Mouse (Mus musculus): ENCODE results near the gene Cbx2. TPM values are rescaled to one million over a fixed set of nuclear protein-coding genes. Genes with fewer than 3 reads are reported as not detected.

Cbx2 gene
- total RNA-seq, 2 experiments from 2014 or later, result 2.6 to 2.7 TPM

DNA sequence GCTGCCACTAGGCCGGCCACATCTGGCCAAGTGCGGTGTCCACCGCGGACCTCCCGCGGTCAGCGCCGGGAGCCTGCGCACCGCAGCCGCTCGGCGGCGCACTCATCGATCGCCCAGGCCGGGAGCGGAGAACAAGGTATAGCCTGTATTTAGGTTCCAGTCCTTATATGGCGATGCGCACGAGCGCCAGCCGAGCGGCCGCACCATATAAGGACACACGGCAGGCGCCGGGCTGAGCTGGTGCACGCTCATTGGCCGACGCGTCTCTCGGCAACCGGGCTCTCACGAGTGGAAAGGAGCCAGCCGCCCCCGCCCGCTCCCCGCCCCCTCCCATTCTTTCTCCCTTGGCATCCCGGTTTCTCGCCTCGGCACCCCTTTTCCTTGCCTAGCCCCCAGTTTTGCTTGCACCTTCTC lies 30.5 kb downstream of the Cbx2 start:
- DNase-seq (ENCODE audit: low spot score in 2 of 2), result peak; percentile 86 to 88
- intact Hi-C loops (cut with DNase I), result loop anchor here (5.0 kb wide), 1 partner anchor 134 kb away; no protein-coding TSS in a partner anchor

DNA sequence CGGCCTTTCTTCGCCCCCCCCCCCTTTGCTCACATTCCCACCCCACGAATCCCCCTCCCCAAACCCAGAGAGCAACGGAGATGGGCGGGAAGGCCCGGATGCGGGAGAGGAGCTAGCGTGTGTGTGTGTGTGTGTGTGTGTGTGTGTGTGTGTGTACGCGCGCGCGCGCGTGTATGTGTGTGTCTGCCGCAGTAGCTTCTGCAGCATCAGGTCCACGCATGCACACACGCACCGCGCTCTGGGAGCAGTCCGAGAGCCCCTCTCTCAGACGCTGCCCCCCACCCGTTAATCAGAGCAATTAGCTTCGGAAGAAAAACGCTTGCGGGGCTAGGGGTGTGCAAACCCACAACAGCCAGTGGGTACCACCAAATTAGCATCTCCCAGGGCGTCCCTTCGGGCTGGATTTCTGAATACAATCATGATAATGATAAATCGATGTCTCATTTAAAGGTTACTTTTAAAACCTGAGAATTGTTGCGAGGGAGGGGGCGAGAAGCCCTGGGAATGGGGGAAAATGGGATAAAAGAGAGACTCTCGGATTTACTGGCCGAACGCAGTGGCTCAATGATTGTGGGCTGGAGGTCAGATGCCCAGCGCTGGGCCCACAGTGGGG lies 31.1 kb downstream of the Cbx2 start:
- peak in 1 of 2 experiments; percentile 55 for DNase-seq (ENCODE audit: low spot score in 2 of 2)
- intact Hi-C loops (cut with DNase I), result loop anchor here (5.0 kb wide), 1 partner anchor 133 kb away; no protein-coding TSS in a partner anchor

DNA sequence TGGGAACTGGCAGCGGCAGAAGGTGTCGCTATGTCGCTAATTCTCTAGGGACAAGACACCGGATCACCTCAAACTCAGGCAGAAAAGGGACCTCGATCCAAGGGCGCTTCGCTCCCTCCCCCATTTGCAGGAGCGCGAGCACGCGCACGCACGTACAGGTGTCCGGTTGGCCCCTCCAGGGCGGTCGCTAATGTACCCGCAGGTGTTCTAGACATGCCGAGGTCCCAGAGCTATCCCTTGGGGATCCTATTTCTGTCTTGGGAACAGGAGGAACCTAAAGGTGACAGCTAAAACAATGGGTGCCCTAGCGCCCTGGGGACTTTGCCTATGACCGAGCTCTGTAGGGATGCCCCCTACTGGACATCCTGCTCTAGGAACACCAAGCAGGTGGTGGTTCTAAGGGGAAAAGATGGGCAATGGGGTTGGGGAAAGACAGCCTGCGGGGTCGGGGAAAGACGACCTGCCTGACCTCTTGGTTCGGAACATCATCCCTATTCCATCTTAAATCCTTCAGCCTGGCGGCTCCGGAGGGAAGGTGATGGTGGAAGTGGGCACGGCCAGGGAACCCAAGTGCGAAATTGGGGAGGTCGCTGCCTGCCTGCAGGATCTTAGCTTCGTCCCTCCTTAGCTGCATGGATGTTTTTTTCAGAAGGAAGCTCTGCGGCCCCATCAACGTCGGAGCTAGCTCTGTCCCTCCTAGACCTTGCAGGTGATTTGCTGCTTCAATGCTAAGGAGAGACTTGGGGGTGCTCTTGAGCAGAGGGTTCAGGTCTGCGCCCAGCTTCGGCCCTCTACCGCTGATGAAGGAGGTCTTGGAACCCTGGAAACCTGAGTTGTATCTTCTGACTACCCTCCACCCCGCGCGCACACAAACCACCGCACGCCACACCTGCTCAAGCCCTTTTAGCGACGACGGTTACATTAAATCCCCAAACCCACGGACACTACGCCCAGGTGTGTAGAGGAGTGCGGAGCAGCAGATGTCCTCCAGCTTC lies 31.9 kb downstream of the Cbx2 start:
- intact Hi-C loops (cut with DNase I), result loop anchor here (5.0 kb wide), 1 partner anchor 133 kb away; no protein-coding TSS in a partner anchor
- DNase-seq (ENCODE audit: low spot score in 2 of 2), result peak in 1 of 2 experiments; percentile 23

DNA sequence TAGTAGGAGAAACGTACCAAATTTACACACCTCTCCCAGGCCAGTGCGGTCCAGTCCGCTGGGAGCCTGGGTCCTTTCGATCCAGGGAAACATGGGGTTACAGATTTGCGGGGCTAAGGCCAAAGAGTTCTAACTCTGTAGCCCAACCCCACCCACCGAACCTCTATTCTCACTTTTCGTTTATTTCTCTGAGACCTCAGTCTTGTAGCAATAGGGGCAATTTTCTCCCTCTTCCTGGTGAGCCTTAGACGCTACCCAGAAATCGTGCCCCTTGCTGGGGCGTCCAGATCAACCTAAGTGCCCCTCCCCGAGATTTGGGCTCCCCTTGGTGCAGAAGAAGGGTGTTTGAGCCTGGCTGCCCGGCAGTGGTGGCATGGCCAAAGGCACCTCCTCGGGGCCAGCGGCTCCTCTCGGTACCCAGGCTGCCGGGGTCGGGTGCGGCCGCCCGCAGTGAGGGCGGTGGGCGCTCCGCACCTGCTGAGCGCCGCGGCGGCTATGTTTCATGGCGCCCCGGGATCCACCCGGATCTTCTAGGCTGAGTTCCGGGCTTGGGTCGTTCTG lies 32.9 kb downstream of the Cbx2 start:
- intact Hi-C loops (cut with DNase I), result loop anchor here (2.0 kb wide), 1 partner anchor 15 kb away; the partner anchor contains the start of gene Cbx8
- DNase-seq (ENCODE audit: low spot score in 2 of 2), result peak in 1 of 2 experiments; percentile 28

DNA sequence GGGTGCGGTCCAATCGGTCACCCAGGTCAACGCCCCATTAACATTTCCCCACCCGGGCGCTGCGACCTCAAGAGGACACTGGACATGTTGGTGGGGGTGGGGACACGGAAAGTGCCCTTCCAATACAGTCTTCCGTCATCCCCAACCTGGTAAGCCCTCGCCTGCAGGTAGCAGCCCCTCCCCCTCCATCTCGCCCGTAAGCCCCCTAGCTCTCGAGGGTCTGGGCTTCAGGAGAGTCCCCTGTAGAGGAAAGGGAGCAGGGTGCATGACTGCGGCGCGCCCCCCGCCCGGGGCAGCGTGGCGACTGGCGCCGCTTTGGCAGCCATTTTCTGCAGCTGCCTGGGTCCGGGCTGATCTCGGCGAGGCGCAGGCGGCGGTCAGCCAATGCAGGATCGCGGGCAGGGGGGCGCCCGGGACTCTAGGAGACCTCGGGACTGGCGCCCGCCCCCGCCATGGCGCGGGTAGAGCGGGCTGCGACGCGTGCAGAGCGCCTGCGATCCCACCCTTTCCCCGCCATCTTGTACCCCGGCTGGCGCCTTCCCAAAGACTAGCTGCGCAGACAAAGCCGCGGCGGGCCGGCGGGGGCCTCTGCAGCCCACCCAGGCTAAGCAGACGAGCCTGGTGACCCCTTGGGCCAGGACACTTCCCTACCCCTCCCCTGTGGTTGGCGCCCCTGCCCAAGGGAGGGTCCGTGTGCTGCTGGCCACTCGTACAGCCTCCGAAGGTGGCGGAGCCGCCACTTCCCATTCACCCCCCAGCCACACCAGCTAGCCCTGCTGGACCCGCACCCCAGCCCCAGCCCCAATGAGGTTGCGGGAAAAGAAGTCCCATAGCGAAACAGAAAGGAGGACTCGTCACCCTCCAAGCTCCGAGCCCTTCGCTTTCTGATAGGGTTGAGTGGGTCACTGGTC lies 33.8 kb downstream of the Cbx2 start:
- intact Hi-C loops (cut with DNase I), result loop anchor here (1.0 to 2.0 kb wide), 2 partner anchors 16 to 29 kb away; partner anchors contain the start of gene Cbx8
- DNase-seq (ENCODE audit: low spot score in 2 of 2), result peak in 1 of 2 experiments; percentile 69

DNA sequence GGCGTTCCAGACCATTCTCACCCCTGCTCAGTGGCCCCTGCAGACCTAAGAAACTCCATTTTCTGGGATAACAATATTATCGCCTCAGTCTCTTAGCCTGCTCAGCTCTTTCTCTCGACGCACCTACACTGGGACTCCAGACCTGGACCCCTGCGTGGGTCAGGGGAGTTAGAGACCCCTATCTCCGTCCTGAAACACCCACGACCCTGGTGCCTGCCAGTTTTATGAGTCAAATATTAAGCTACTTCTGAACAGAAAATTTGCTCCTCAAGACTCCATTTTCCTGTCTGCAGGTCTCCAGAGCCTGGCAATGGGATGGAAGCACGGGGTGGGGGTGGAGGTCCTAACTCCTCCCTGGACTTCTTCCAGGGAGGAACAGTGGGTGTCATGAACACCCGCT lies 34.5 kb downstream of the Cbx2 start:
- intact Hi-C loops (cut with DNase I), result loop anchor here (1.0 to 2.0 kb wide), 2 partner anchors 16 to 28 kb away; partner anchors contain the start of gene Cbx8
- DNase-seq (ENCODE audit: low spot score in 2 of 2), result no peak

DNA sequence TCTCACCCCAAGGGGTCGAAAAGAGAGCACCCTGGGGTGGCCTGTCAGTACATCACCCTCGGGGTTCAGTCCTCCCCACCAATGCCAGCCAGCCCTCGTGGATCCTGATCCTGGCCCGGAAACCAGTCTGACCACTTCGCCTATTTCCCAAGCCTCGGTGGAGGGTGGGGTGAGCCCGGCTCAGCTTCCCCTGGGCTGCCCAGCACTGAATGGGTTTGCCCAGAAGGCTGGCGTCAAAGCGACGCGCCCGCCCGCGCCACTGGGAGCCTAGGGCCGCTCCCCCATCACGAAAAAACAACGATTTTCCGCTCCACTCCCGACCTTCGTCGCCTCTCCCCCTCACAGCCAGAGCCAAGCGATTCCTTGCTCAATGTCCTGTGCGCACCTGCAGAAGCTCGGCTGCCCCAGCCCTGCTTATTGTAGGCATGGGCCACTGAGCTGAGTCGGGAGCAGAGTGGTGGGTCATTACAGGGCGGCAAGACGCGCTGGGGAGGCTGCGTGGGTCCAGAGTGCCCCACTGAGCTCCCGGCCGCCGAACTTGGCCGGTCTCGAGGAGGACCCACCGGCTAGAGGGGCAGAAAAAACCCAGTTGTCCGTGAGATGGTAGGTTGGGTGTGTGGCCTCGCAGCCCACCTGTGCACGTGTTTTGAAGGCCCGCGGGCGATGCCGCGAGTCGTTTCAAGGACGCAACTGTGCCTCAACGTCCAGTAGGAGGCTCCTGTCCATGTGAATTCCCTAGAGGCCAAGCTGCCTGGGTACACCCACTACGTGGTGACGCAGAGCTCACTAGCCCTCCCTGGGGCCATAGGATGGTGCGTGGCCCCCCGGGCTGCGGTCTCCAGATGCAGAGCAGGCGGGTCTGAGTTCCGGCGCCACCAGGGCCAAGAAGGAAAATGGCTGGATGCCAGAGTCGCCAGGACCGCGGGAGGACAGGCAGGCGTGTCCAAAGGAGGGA lies 35.6 kb downstream of the Cbx2 start:
- DNase-seq (ENCODE audit: low spot score in 2 of 2), result peak in 1 of 2 experiments; percentile 17
- intact Hi-C loops (cut with DNase I), result no loop called here

DNA sequence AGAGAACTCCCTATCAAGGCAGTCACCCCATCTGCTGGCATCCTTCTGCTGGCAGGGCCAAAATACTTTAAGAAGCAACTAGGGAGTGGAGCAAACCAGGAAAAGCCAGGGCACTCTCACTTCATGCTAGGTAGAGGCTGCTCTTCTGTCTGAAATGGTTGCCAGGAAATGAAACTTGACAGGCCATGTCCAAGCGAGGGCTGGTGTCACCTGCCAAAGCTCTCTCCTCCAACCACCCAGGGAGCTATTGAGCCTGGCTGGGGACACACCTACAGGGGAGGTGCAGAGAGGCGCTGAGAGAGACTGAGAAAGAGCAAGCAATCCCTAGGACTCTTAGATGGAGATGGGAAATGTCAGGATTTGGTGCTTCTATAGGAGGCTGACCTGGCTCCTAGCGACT lies 36.5 kb downstream of the Cbx2 start:
- DNase-seq (ENCODE audit: low spot score in 2 of 2), result no peak
- intact Hi-C loops (cut with DNase I), result no loop called here

DNA sequence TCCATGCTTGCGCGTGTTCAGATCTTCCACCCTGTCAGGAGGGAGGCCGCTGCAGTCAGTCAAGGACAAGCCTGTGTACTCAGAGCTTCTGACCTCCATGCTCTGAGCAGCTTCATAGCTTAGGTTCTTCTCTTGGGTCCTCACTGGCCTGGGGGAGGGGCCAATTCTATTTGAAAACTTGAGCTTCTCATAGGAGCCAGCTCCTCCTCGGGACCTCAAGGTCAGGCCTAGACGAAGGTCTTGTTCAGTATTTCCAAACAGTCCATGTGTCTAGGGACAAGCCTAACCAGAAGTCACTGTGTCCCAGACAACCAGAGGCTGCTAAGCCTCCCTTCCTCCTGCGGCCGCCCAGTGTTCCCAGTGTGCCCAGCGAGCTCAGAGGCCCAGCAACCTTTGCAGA lies 44.1 kb downstream of the Cbx2 start:
- intact Hi-C loops (cut with DNase I), result no loop called here
- DNase-seq (ENCODE audit: low spot score in 2 of 2), result no peak

DNA sequence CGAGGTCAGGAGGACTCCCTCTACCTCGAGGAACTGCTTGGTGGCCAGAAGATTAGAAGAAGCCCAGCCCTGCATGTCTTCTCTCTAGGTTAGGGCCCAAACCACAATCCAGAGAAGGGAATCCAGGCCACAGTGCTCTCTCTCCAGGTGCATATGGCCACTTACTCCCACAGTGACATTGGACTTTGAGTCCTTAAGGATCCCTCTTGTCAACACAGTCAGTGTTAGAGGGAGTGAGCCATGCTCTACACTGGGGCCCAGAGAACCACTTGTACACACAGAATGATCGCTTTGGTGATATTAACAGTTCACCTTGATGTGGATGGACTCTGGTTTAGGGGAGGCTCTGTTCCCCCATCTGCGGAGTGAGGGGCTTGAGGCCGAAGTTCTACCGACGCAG lies 49.5 kb downstream of the Cbx2 start:
- intact Hi-C loops (cut with DNase I), result no loop called here
- no peak for DNase-seq (ENCODE audit: low spot score in 2 of 2)

DNA sequence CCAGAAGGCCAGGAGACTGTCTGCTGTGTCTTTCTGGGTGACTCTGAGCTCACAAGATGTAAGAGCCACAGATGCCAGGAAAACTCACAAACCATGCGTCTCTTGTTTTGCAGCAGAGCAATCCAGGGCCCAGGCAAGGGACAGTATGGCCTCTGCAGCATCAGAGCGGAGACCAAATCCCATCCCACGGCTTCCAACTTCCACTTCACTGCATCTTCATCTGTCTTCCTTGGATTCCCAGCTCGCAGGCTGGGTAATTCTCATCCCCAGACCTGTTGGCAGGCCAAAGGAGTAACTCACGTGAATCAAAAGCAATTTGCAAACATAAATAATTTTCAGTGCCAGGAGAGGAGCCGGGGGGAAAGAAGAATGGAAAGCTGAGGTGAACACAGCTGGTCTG lies 50.2 kb downstream of the Cbx2 start:
- intact Hi-C loops (cut with DNase I), result no loop called here
- DNase-seq (ENCODE audit: low spot score in 2 of 2), result no peak

DNA sequence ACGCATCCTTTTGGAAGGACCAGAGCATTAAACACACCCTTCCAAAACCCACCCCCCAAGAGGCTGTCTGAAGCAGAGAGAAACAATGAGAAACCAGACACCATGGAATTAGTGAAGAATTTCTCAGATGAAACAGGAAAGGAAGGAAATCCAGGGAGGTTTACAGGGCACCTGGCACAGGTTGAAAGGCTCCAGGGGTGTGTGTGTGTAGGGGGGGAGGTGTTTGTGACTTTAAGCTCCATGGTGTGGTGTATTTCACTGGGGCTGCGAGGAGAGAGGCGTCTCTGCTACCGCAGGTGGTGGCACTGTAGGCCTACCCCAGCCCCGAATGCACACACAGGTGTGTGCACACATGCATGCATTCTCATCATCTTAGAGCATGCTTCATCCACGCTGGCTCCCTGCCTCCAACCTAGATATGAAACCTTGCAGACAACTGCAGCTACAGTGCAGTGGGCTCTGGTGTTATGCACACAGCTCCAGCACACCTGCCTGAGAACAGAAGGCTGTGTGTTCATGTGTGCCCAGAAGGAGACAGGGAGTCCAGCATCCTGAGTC lies 51.2 kb downstream of the Cbx2 start:
- intact Hi-C loops (cut with DNase I), result no loop called here
- DNase-seq (ENCODE audit: low spot score in 2 of 2), result no peak

DNA sequence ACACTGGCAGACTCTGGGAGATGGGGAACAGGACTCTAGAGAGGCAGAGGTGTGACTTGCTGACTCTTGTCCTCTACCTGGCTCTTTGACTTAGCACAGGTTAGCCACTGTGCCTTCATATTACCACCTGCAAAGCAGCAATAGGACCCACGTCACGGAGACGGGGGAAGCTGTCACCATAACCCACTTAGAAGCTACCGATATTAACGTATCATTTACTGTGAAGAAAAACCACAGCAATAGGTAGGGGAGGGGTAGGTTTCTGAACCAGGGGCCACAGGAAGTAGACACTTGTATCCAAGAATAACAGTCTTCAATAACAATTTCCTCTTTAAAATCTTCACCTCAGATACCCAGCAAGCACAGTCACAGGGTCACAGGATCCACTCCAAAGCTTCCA lies 53.0 kb downstream of the Cbx2 start:
- intact Hi-C loops (cut with DNase I), result no loop called here
- no peak for DNase-seq (ENCODE audit: low spot score in 2 of 2)

DNA sequence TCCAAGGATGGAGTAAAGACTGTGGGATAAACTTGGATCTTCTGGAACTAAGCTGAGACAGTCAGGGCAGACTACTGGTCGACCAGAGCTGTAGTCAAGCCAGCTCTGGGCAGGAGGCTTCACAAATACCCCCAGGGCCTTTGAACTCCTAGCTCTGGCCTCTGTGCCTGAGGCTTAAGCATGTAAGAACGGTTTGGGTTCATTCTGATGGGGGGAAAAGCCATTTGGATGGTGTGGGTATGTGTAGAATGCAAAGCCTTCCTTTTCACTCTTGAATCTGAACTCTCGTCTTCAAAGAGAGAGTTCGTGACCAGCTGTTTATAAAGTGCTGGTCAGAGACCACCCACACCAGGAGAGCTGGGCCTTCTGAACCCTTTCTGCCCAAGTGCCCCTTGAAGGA lies 55.0 kb downstream of the Cbx2 start:
- intact Hi-C loops (cut with DNase I), result no loop called here
- DNase-seq (ENCODE audit: low spot score in 2 of 2), result no peak

DNA sequence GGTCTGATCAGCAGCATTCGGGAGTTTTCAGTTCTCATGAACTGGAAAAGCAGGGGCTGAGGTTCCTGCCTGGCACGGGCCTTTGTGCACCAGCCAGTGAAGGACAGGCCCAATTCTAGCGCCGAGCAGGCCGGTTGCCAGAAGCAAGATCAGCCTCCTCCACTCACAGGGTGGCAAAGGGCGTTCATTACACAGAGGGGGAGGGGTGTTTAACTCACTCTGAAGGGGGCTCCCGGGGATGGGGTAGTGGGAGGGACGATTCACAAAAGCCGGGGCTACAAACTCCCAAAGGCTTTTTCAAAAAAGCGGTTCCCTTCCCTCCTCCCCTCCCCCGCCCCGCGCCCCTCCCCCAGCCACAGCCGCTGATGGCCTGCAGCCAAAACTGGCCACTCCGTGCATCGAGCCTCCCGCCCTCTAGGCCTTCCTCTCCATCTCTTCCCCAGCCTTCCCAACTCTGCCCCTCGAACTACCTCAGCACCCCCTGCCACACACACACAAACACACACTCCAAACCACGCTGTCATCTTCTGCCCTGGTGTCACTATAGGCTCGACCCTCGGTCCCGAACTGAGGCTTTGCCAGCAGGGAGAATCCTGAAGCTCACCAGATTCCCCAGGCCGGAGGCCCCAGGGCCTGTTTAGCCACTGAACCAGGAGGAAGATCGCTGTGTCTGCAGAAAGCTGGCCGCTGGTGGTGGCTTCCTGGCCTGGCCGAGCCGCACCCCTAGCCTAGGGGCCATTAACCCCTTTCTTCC lies 56.1 kb downstream of the Cbx2 start:
- intact Hi-C loops (cut with DNase I), result no loop called here
- peak; percentile 20 to 37 for DNase-seq (ENCODE audit: low spot score in 2 of 2)

DNA sequence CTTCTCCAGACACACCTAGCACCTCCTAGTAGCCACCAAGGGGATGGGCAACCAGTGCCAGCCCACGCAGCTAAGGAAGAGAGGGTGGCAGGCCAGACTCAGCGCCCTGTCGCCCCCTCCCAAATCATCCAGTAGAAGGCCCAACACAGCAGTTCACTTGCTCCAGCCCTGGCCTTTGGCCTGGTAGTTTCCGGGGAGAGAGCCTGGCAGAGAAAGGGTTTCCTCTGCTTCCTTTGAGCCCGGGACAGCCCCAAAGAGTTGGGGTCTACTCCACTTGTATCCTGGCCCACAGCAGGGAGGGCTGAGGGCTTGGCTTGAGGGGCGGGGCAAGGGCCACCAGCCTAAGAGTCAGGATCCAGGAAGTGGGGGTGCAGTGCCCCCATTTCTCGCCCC lies 56.7 kb downstream of the Cbx2 start:
- DNase-seq (ENCODE audit: low spot score in 2 of 2), result no peak
- intact Hi-C loops (cut with DNase I), result no loop called here

Measured in left cerebral cortex, postnatal 36 days (tissue).